Mouse (Mus musculus) megakaryocyte, adult 5-6 weeks (primary cell): Measurements from ENCODE around the gene 1700016C15Rik. TPM values are rescaled to one million over a fixed set of nuclear protein-coding genes. Genes with fewer than 3 reads are reported as not detected.
A peak's percentile ranks its signal among the peaks of the same experiment; 100 is the strongest.

Experiments used
- ATAC-seq: 2 replicates; pipeline ENCODE4 v1.8.0; 2016; ENCODE audit warnings: mild to moderate bottlenecking, inconsistent platforms; ENCODE audit not compliant: poor library complexity, severe bottlenecking
- total RNA-seq, 2 experiments: library from RNA; stranded (forward) in 1 of 2; stranded (reverse) in 1 of 2; fragments of 153-499, 151-499 nt in 1 of 2; fragments of 221-1000, 200-1000 nt in 1 of 2; gene quantifications; 2 replicates each; pipeline versions ENCODE4 v1.2.3 to v1.2.4; 2015 to 2017

Gene 1700016C15Rik
- total RNA-seq, 2 experiments from 2014 or later = not detected

DNA sequence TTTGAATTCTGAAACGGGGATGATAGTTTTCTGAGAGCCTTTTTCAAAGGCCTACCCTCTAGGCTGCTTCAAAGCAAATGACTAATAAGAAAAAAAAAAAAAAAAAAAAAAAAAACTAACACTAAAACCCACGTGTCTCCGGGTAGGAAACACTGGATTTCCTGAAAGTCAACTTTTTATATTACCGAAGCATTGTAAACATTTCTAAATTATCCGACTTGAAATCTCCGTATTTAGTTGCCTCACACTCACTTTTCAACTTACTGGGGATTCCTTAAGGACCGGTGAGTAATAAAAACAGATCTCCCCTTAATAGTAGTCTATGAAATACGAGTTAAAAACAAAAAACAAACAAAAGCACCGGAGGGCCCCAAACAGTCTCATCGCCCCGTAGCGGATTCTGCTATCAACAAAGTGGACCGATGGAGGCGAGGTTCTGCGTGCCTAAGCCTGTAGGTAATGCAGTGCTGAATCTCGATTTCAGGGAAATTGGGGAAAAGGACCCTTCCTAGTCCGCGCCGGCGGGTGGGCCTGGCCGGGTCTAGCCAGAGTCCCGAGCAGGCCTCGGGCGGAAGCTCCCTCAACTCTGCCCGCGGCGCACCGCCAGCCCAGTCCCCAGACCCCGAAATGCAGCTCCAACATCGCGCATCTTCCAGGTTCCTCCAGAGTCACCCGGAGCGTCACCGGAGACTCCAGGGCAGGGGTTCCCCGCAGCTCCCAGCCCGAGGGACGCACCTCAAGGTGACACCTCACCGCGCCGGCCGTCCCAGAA is 66.0 kb downstream of the 1700016C15Rik start:
- ATAC-seq = peak; percentile 20

DNA sequence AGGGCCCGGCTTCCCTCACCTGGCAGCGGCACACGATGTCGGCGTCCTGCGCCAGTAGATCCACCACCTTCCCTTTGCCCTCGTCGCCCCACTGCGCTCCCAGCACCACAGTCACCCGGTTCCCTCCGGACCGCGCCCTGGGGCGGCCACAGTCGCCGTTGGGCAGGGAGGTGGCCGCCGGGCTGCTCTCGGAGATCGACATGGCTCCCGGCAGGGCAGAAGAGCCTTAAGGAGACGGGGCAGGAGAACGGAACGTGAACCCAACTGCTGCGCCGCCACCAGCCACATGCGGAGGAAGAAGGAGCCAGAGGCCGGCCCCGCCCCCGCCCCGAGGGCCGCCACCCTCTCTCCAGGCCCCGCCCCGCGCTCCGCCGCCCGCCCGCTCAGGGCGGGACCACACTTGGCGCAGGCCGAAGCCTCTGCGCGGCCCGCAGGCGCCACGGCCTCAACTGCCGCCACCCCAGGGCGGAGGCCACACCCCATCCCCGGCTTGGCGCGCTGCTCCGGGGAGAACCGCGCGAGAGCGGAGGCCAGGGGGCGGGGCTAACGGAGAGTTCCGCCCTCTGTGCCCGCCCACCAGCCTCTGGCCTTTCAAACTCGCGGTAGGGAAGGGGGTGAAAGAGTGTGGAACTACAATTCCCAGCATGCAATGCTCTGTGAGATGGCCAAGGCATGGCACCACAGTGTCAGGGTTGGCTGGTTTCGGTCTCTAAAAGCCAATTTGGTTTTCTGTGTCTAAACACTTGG is 66.8 kb downstream of the 1700016C15Rik start, which contains the start of gene Adss:
Adss (minus strand) TSS at position 319 of the 747 bp plus-strand sequence.
- ATAC-seq = peak; percentile 86

DNA sequence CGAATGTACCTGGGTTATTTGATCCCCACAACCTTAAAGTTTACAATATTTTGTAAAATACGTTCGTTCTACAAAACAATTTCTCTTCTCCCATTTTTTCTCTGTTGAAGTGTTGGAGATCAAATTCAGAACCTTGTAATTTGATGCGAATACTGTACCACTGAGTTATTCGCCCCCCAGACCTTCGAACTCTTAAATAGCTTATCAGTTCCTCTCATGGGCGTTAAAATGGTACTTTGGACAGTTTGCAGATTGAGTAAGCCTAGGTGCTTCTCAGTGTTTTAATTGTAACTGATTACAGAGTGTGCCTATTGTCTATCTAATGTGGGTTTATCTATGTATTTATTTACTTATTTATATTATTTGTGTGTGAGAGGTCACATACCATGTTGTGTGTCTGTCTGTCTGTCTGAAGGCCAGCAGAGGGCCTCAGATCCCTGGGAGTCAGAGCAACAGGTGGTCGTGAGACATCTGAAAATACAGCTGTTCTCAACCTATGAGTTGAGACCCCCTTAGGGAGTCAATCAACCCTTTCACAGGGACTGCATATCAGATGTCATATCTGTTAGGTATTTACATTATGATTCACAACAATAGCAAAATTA is 67.6 kb downstream of the 1700016C15Rik start:
- no peak for ATAC-seq

Other genes with a start within 250 kb of the 1700016C15Rik start
- gene Adss, start 66.7 kb downstream of the 1700016C15Rik start, total RNA-seq (2015) = 142 and 161 TPM in 2 replicates
- gene Adss, start 66.7 kb downstream of the 1700016C15Rik start, total RNA-seq (2017) = 210 and 214 TPM in 2 replicates